ENCODE assay signal across 20 mouse cellular contexts in genomic region chr16:91924426-91924825, GRCm38 (mm10).
DNase-seq lines count a peak whose midpoint lies in the region; ATAC-seq and TF ChIP-seq lines count a peak whose summit lies in the region.
"Had no signal": no experiment of that assay in that cellular context is flagged by ENCODE, and none has a peak within 500 bp of the region (broad histone marks: within the 10 kb centered on the region; RNA-seq: fewer than 3 reads in every experiment).

No protein-coding gene starts in this region.

- H3K79me2 ChIP-seq in myocyte (ENCODE audit: control insufficient read depth, insufficient read depth) = peaks cover 6% of the 10 kb centered on the region

- H3K4me1 ChIP-seq in hindbrain, postnatal 0 days (ENCODE audit: insufficient read depth, low read length) = no peaks in the 10 kb centered on the region
- H3K4me1 ChIP-seq in hindbrain, embryonic 10.5 days (replicated peaks) = peaks cover 2% of the 10 kb centered on the region; the same call in 1 of the 2 replicates
- no peaks in the 10 kb centered on the region for H3K4me1 ChIP-seq in lung, postnatal 0 days (ENCODE audit: insufficient read depth, low read depth, low read length)
- H3K4me1 ChIP-seq in lung, adult 2 months (ENCODE audit: control insufficient read depth, insufficient read depth, low read length) = no peaks in the 10 kb centered on the region
- H3K4me1 ChIP-seq: embryonic facial prominence, embryonic 12.5 days had no signal

- H3K36me3 ChIP-seq in hindbrain, postnatal 0 days (ENCODE audit: insufficient read depth, low read length) = peaks cover 59% of the 10 kb centered on the region
- peaks cover 70% of the 10 kb centered on the region for H3K36me3 ChIP-seq in hindbrain, embryonic 10.5 days
- peaks cover 40% of the 10 kb centered on the region for H3K36me3 ChIP-seq in lung, postnatal 0 days (ENCODE audit: insufficient read depth, low read length)
- peaks cover 44% of the 10 kb centered on the region for H3K36me3 ChIP-seq in myocyte (ENCODE audit: control insufficient read depth, insufficient read depth)

- TF ChIP-seq EP300 in lung, postnatal 0 days (IDR thresholded peaks at IDR 0.05) = no peak

- H3ac ChIP-seq in myocyte (ENCODE audit: control insufficient read depth, insufficient read length) = no peak overlapping the region

- H3K4me2 ChIP-seq in hindbrain, postnatal 0 days (ENCODE audit: low read depth, low read length) = no peak overlapping the region
- no peak overlapping the region for H3K4me2 ChIP-seq in lung, postnatal 0 days (replicated peaks; ENCODE audit: low read depth, low read length)
- no peak overlapping the region for H3K4me2 ChIP-seq in myocyte (ENCODE audit: low read depth)
- H3K4me2 ChIP-seq: embryonic facial prominence, embryonic 12.5 days had no signal

- TF ChIP-seq CTCF in hindbrain, postnatal 0 days (IDR thresholded peaks at IDR 0.05; ENCODE audit: low read depth) = no peak
- TF ChIP-seq CTCF in lung, postnatal 0 days (IDR thresholded peaks at IDR 0.05) = no peak
- no peak for TF ChIP-seq CTCF in lung, adult 2 months (IDR thresholded peaks at IDR 0.05; ENCODE audit: insufficient read depth, low read length)

- H3K27ac ChIP-seq in hindbrain, postnatal 0 days = no peak overlapping the region
- no peak overlapping the region for H3K27ac ChIP-seq in hindbrain, embryonic 10.5 days
- H3K27ac ChIP-seq in lung, postnatal 0 days (ENCODE audit: low read length) = no peak overlapping the region
- H3K27ac ChIP-seq: embryonic facial prominence, embryonic 10.5 days; embryonic facial prominence, embryonic 12.5 days had no signal

- no peaks in the 10 kb centered on the region for H3K9me3 ChIP-seq in hindbrain, postnatal 0 days (ENCODE audit: low read length)
- no peaks in the 10 kb centered on the region for H3K9me3 ChIP-seq in hindbrain, embryonic 10.5 days
- H3K9me3 ChIP-seq in lung, postnatal 0 days (ENCODE audit: low read length) = no peaks in the 10 kb centered on the region
- H3K9me3 ChIP-seq: embryonic facial prominence, embryonic 10.5 days; embryonic facial prominence, embryonic 12.5 days had no signal

- TF ChIP-seq POLR2A in lung, adult 2 months (IDR thresholded peaks at IDR 0.05; ENCODE audit: borderline replicate concordance, extremely low read depth, low read depth, low read length) = no peak
- TF ChIP-seq POLR2A in myocyte (IDR thresholded peaks at IDR 0.05; ENCODE audit: insufficient read length, low read depth) = no peak

- 0 out of 2 replicates have a peak, but pooled peaks have one; percentile 2 for ATAC-seq in hindbrain, postnatal 0 days
- peak; percentile 85 for ATAC-seq in lung, postnatal 0 days
- ATAC-seq: forebrain, embryonic 14.5 days; forebrain, embryonic 16.5 days had no signal

- WGBS in hindbrain, postnatal 0 days = 87% methylated on average over 8 of the region's 8 CpGs
- WGBS in hindbrain, embryonic 10.5 days = 90% methylated on average over 8 of the region's 8 CpGs
- 64% methylated on average over 8 of the region's 8 CpGs for WGBS in lung, postnatal 0 days
- 76% methylated on average over 8 of the region's 8 CpGs for WGBS in lung, adult 2 months

- no peak overlapping the region for H3K9ac ChIP-seq in hindbrain, postnatal 0 days (replicated peaks; ENCODE audit: low read length)
- no peak overlapping the region for H3K9ac ChIP-seq in lung, postnatal 0 days (replicated peaks; ENCODE audit: low read depth)
- H3K9ac ChIP-seq: embryonic facial prominence, embryonic 12.5 days had no signal

- no peaks in the 10 kb centered on the region for H3K27me3 ChIP-seq in hindbrain, postnatal 0 days (ENCODE audit: insufficient read depth, low read length)
- H3K27me3 ChIP-seq in hindbrain, embryonic 10.5 days (ENCODE audit: insufficient read depth, poor library complexity, severe bottlenecking) = no peaks in the 10 kb centered on the region
- H3K27me3 ChIP-seq in lung, postnatal 0 days (replicated peaks; ENCODE audit: insufficient read depth, low read length) = no peaks in the 10 kb centered on the region
- no peaks in the 10 kb centered on the region for H3K27me3 ChIP-seq in myocyte (ENCODE audit: control insufficient read depth, insufficient read depth, insufficient read length)
- H3K27me3 ChIP-seq: embryonic facial prominence, embryonic 12.5 days had no signal

- DNase-seq in hindbrain, postnatal 0 days (ENCODE audit: low spot score) = no peak
- DNase-seq in hindbrain, embryonic 10.5 days (ENCODE audit: low spot score) = no peak
- peak; percentile 72 for DNase-seq in lung, postnatal 0 days (ENCODE audit: low spot score)
- DNase-seq in lung, postnatal 14 days = no peak
- peak; percentile 27 for DNase-seq in lung, postnatal 36 days
- no peak for DNase-seq in lung, adult 2 months
- DNase-seq in cerebellum, postnatal 36 days = no peak
- DNase-seq: adrenal gland, adult 2 months; adrenal gland, postnatal 10 days; adrenal gland, postnatal 25 days; cerebellum, adult 11 months; cerebellum, adult 18-20 months; cerebellum, adult 8-10 months; cerebellum, adult 9-11 months; cerebellum, postnatal 14 days had no signal

- H3K4me3 ChIP-seq in hindbrain, postnatal 0 days (ENCODE audit: low read length) = no peak overlapping the region
- H3K4me3 ChIP-seq in hindbrain, embryonic 10.5 days = no peak overlapping the region
- no peak overlapping the region for H3K4me3 ChIP-seq in lung, postnatal 0 days (ENCODE audit: low read depth, low read length)
- H3K4me3 ChIP-seq in lung, adult 2 months (replicated peaks; ENCODE audit: extremely low read depth, low read depth, low read length) = no peak overlapping the region
- no peak overlapping the region for H3K4me3 ChIP-seq in myocyte
- H3K4me3 ChIP-seq: embryonic facial prominence, embryonic 10.5 days; embryonic facial prominence, embryonic 12.5 days had no signal

TF ChIP-seq in myocyte, 11 proteins besides CTCF, POLR2A, EP300 and RAD21:
- no peak for TF ChIP-seq MYOG (IDR thresholded peaks at IDR 0.05; ENCODE audit: control insufficient read depth in 1 of 3, insufficient read depth in 1 of 3, insufficient read length in 2 of 3, low read depth in 2 of 3)
- TF ChIP-seq TCF3 (IDR thresholded peaks at IDR 0.05; ENCODE audit: insufficient read length, low read depth) = no peak
- peak; percentile 20 for TF ChIP-seq POLR2AphosphoS2 (IDR thresholded peaks at IDR 0.05; ENCODE audit: insufficient read length, low read depth)
- no peak for TF ChIP-seq CEBPB (IDR thresholded peaks at IDR 0.05; ENCODE audit: insufficient read depth, poor library complexity, severe bottlenecking)

Comparison
In these comparisons a context has a peak if more than half of its experiments do, and no peak if none do; other contexts are left out.
1. DNase-seq: peak in lung, postnatal 0 days (single experiment) and lung, postnatal 36 days (single experiment); none in hindbrain, postnatal 0 days (single experiment), hindbrain, embryonic 10.5 days (single experiment), lung, postnatal 14 days (single experiment), lung, adult 2 months (single experiment) and cerebellum, postnatal 36 days (0 of 2).